Mouse (Mus musculus): ENCODE data around the gene Pfkp.

The Pfkp gene

GRCm38 (mm10) chr13:6602786-6603409 lies 45.7 kb downstream of the Pfkp start:
- DNase-seq (ENCODE audit: low spot score in 2 of 2), result no peak

GRCm38 (mm10) chr13:6601676-6602075 lies 46.9 kb downstream of the Pfkp start:
- DNase-seq (ENCODE audit: low spot score in 2 of 2), result no peak

GRCm38 (mm10) chr13:6600626-6601025 lies 48.0 kb downstream of the Pfkp start:
- DNase-seq (ENCODE audit: low spot score in 2 of 2), result no peak

- no peak for DNase-seq (ENCODE audit: low spot score in 2 of 2)
Measured at GRCm38 (mm10) chr13:6597801-6598200, 50.8 kb downstream of the Pfkp start.

GRCm38 (mm10) chr13:6595403-6595802 lies 53.2 kb downstream of the Pfkp start:
- DNase-seq (ENCODE audit: low spot score in 2 of 2), result no peak

- DNase-seq (ENCODE audit: low spot score in 2 of 2), result no peak
Measured at GRCm38 (mm10) chr13:6590846-6591245, 57.7 kb downstream of the Pfkp start.

- no peak for DNase-seq (ENCODE audit: low spot score in 2 of 2)
Measured at GRCm38 (mm10) chr13:6586009-6586408, 62.6 kb downstream of the Pfkp start.

GRCm38 (mm10) chr13:6583499-6584125 lies 65.0 kb downstream of the Pfkp start:
- no peak for DNase-seq (ENCODE audit: low spot score in 2 of 2)

- no peak for DNase-seq (ENCODE audit: low spot score in 2 of 2)
Measured at GRCm38 (mm10) chr13:6575920-6576509, 72.6 kb downstream of the Pfkp start.

GRCm38 (mm10) chr13:6565571-6565970 lies 83.0 kb downstream of the Pfkp start:
- no peak for DNase-seq (ENCODE audit: low spot score in 2 of 2)

GRCm38 (mm10) chr13:6562409-6562808 lies 86.2 kb downstream of the Pfkp start:
- no peak for DNase-seq (ENCODE audit: low spot score in 2 of 2)

- no peak for DNase-seq (ENCODE audit: low spot score in 2 of 2)
Measured at GRCm38 (mm10) chr13:6557771-6558170, 90.8 kb downstream of the Pfkp start.

GRCm38 (mm10) chr13:6555656-6556055 lies 92.9 kb downstream of the Pfkp start:
- DNase-seq (ENCODE audit: low spot score in 2 of 2), result no peak

- no peak for DNase-seq (ENCODE audit: low spot score in 2 of 2)
Measured at GRCm38 (mm10) chr13:6553708-6554107, 94.9 kb downstream of the Pfkp start.

GRCm38 (mm10) chr13:6535287-6535932 lies 113.2 kb downstream of the Pfkp start:
- peak in 1 of 2 experiments; percentile 42 for DNase-seq (ENCODE audit: low spot score in 2 of 2)

- no peak for DNase-seq (ENCODE audit: low spot score in 2 of 2)
Measured at GRCm38 (mm10) chr13:6532683-6533082, 115.9 kb downstream of the Pfkp start.

Data from left cerebral cortex, adult 9 months (tissue).